Mouse (Mus musculus) midbrain, embryonic 14.5 days (tissue): ENCODE data around the gene Snrnp40. TPM values are rescaled to one million over a fixed set of nuclear protein-coding genes. Genes with fewer than 3 reads are reported as not detected.

Source experiments
- ATAC-seq: fragments of 200-750 bp; cut with Nextera tagmentation; 2 replicates; pipeline ENCODE4 v1.8.0; 2017; ENCODE audit warnings: moderate number of reproducible peaks, moderate library complexity; ENCODE audit not compliant: low FRiP score, low TSS enrichment
- DNase-seq: peaks from one replicate; pipeline ENCODE4 v3.0.0-alpha.2; 2015
- H3K27ac ChIP-seq: fragments of 300-500 bp; sonication (generic); replicated peaks from 2 replicates; pipeline ENCODE4 v1.5.1; 2014; ENCODE audit warnings: mild to moderate bottlenecking, low read depth, low read length, moderate library complexity
- H3K27me3 ChIP-seq: fragments of 300-500 bp; sonication (generic); 2 replicates; pipeline ENCODE4 v1.6.1; 2014; ENCODE audit warnings: low read length, control low read depth, mixed read lengths; ENCODE audit not compliant: control insufficient read depth, insufficient read depth
- H3K36me3 ChIP-seq: fragments of 300-500 bp; sonication (generic); 2 replicates; pipeline ENCODE4 v1.6.1; 2014; ENCODE audit warnings: low read length, control low read depth; ENCODE audit not compliant: control insufficient read depth, insufficient read depth
- H3K4me1 ChIP-seq: fragments of 300-500 bp; sonication (generic); 2 replicates; pipeline ENCODE4 v1.6.1; 2014; ENCODE audit warnings: mild to moderate bottlenecking, antibody characterized with exemption, low read length, control low read depth; ENCODE audit not compliant: control insufficient read depth, insufficient read depth
- H3K4me2 ChIP-seq: fragments of 300-500 bp; sonication (generic); 2 replicates; pipeline ENCODE4 v1.6.1; 2014; ENCODE audit warnings: mild to moderate bottlenecking, low read length, moderate library complexity
- H3K4me3 ChIP-seq: fragments of 300-500 bp; sonication (generic); replicated peaks from 2 replicates; pipeline ENCODE4 v1.5.1; 2014; ENCODE audit warnings: low read depth, low read length
- H3K9ac ChIP-seq: fragments of 300-500 bp; sonication (generic); replicated peaks from 2 replicates; pipeline ENCODE4 v1.6.1; 2014; ENCODE audit warnings: mild to moderate bottlenecking, low read length, moderate library complexity
- H3K9me3 ChIP-seq: fragments of 300-500 bp; sonication (generic); 2 replicates; pipeline ENCODE4 v1.6.1; 2016; ENCODE audit warnings: low read length, control low read depth, mixed read lengths; ENCODE audit not compliant: control insufficient read depth
- WGBS: fragments of 180-500 bp; shearing (Covaris S2); extraction: QIAGEN DNeasy Blood & Tissue Kit; methylation state at CpG from one replicate; pipeline ENCODE4 v1.1.7; 2014; 5-methylcytosine and 5-hydroxymethylcytosine counted together
- polyA plus RNA-seq: library from polyadenylated mRNA; unstranded; fragments of >200 nt; fragmentation: Nextera tagmentation; extraction: Ambion mirVana; gene quantifications from 2 replicates; pipeline ENCODE4 v1.2.1, GENCODE M21; 2014

Gene Snrnp40
- polyA plus RNA-seq: 98.8 and 113 TPM in 2 replicates

DNA sequence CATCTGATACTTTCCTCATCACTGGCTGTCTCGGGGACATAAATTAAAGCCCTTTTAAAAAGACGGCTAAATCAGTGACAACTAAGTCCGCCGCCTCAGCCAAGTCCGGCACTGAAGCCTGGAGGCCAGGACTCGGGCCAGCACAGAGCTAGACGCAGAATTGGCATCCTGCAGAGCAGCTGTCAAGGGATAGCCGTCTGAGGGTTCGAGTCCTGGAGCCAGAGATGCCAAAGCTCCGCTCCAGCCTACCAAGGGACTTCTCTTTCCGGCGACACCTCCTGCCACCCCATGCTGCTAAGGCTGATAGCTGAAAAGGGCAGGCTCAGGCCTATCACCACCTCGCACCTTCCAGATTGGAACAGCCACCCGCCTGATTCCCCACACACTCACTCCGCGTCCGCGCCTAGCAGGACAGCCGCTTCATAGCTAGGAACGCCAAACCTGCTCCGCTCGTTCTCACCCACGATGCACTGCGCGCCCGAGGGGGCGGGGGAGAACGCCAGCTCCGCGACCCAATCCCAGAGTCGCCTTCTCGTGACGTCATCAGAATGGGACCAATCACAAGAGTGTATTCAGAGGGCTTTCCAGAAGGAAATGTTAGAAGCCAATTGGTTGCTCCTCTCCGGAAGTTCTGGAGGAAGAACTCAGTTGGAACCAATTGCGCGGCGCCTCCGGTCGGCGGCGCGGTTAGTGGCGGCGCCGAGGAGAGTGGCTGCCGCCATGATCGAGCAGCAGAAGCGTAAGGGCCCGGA lies at the start of gene Snrnp40, which contains the start of gene Zcchc17:
Gene Snrnp40, plus strand, starts transcription at position 647 of the 752 bp plus-strand sequence.
Gene Zcchc17, minus strand, starts transcription at position 458 of the 752 bp plus-strand sequence.
- Histone ChIP-seq H3K4me3 (peak within 1 kb of the TSS; percentile 68), H3K4me1 (peaks cover 17% of the 10 kb centered on the region), H3K27me3 (no peaks in the 10 kb centered on the region), H3K9me3 (no peaks in the 10 kb centered on the region), H3K9ac (peak within 1 kb of the TSS; percentile 79), H3K4me2 (peak within 1 kb of the TSS; percentile 87), H3K27ac (peak within 1 kb of the TSS; percentile 82), H3K36me3 (peaks cover 21% of the 10 kb centered on the region)
- ATAC-seq (peak; percentile 99), DNase-seq (peak; percentile 100)
- WGBS: under 1% methylated on average over 49 of the region's 49 CpGs

DNA sequence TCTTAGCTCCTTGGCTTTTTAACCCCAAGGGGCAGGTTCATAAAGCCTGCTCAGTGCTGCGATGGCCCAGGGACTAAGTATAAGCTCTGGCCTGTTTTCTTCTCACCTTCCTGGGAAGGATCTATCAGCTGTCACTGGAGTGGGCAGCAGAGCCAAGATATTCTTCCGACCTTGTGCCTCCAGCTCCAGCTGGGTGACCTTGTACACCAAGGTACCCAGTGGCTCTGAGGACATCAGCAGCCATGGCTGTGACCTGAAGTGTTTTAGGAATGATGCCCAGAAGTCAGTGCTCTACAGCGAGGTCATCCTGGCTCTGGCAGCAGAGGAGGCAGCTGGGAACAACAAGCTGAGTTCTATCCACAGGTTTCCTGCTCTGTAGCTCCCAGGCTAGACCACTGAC lies 47.4 kb upstream of the Snrnp40 start:
- Histone ChIP-seq H3K9me3 (no peaks in the 10 kb centered on the region), H3K4me2 (no peak overlapping the region), H3K27ac (no peak overlapping the region), H3K36me3 (peaks cover 46% of the 10 kb centered on the region), H3K4me3 (no peak overlapping the region), H3K27me3 (peaks cover 14% of the 10 kb centered on the region; the same call in 1 of the 2 replicates), H3K9ac (no peak overlapping the region), H3K4me1 (peaks cover 11% of the 10 kb centered on the region; the same call in 1 of the 2 replicates)
- ATAC-seq (no peak), DNase-seq (no peak)
- 93% methylated on average over 3 of the region's 3 CpGs for WGBS

DNA sequence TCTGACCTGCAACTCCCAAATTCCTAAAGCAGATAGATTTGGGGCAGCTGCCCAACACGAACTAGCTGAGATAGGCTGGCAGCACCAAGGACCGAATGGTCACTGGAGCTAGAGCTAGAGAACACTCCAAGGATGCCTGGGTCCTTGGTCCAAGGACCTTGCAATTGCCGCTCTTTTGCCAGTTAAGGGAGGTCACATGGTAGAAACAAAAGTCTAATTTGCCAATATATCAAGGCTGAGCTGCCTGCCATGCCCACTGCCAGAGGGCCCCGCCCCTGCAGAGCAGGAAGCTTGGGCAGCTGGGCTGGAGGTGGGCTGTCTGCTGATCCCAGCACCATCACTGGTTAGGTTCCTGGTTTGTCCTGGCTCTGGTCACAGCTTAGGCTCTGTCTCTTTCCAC lies 46.4 kb upstream of the Snrnp40 start:
- no peak for ATAC-seq
- Histone ChIP-seq H3K27ac (no peak overlapping the region), H3K9me3 (no peaks in the 10 kb centered on the region), H3K27me3 (peaks cover 11% of the 10 kb centered on the region; the same call in 1 of the 2 replicates), H3K4me1 (peaks cover 6% of the 10 kb centered on the region; the same call in 1 of the 2 replicates), H3K4me2 (no peak overlapping the region), H3K4me3 (no peak overlapping the region), H3K9ac (no peak overlapping the region), H3K36me3 (peaks cover 51% of the 10 kb centered on the region)
- DNase-seq: no peak
- 90% methylated on average over 4 of the region's 4 CpGs for WGBS

DNA sequence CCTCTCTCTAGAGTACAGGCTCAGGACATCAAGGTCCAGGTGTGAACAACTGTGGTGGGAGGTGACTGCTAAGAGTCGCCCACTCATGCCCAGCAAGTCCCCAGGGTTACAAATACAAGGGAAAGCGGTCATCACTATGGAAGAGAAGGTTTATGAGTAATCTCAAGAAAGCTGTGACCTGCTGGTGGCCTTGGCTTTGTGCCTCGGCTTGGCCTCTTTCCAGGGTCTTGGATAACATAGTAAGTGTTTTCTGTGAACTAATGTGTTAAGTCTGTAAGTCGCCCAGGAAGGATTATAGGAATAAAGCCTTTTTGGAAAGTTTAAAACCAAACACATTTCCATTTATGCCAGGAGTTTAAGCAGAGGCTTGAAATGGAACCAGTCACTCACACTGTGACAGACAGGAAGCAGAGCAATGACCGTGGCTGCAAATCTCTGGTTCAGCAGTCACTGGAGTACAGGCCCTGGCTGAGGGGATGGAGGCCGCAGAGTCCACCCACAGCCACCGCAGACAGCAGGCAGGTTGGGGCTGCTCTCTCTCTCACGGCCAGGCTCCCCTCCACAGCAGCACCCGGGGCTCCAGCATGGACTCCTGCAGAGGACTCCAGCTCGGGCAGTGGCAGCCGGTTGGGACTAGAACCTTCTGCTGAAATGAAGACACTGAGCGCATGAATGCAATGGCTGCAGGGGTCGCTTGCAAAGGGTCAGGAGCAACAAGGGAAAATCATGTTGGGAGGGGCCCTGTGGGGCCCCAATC lies 44.0 kb upstream of the Snrnp40 start:
- Histone ChIP-seq H3K9me3 (no peaks in the 10 kb centered on the region), H3K27ac (no peak overlapping the region), H3K4me1 (no peaks in the 10 kb centered on the region), H3K4me3 (no peak overlapping the region), H3K4me2 (no peak overlapping the region), H3K36me3 (peaks cover 62% of the 10 kb centered on the region), H3K27me3 (no peaks in the 10 kb centered on the region), H3K9ac (no peak overlapping the region)
- ATAC-seq: no peak
- 75% methylated on average over 13 of the region's 13 CpGs for WGBS
- DNase-seq: no peak

- 77% methylated on average over 10 of the region's 10 CpGs for WGBS
- H3K36me3 ChIP-seq: peaks cover 65% of the 10 kb centered on the region
- ATAC-seq: no peak
These were observed 43.2 kb upstream of the Snrnp40 start for GRCm38 (mm10) chr4:130316691-130317090.

GRCm38 (mm10) chr4:130318122-130318521 lies 41.8 kb upstream of the Snrnp40 start:
- no peak overlapping the region for H3K4me2 ChIP-seq
- DNase-seq (no peak), ATAC-seq (no peak)
- H3K27ac ChIP-seq: no peak overlapping the region
- peaks cover 72% of the 10 kb centered on the region for H3K36me3 ChIP-seq
- no peak overlapping the region for H3K9ac ChIP-seq
- no peaks in the 10 kb centered on the region for H3K4me1 ChIP-seq
- H3K4me3 ChIP-seq: no peak overlapping the region
- no peaks in the 10 kb centered on the region for H3K9me3 ChIP-seq
- 67% methylated on average over 3 of the region's 3 CpGs for WGBS
- no peaks in the 10 kb centered on the region for H3K27me3 ChIP-seq

More at GRCm38 (mm10) chr4:130316691-130317090, 43.2 kb upstream of the Snrnp40 start:
- no peak for DNase-seq
- H3K4me2 ChIP-seq: no peak overlapping the region
- H3K9me3 ChIP-seq: no peaks in the 10 kb centered on the region
- no peak overlapping the region for H3K4me3 ChIP-seq
- no peaks in the 10 kb centered on the region for H3K4me1 ChIP-seq
- H3K27ac ChIP-seq: no peak overlapping the region
- no peaks in the 10 kb centered on the region for H3K27me3 ChIP-seq
- no peak overlapping the region for H3K9ac ChIP-seq

GRCm38 (mm10) chr4:130319564-130319963 lies 40.4 kb upstream of the Snrnp40 start:
- Histone ChIP-seq H3K27me3 (no peaks in the 10 kb centered on the region), H3K9ac (no peak overlapping the region), H3K4me1 (no peaks in the 10 kb centered on the region), H3K4me2 (no peak overlapping the region), H3K36me3 (peaks cover 72% of the 10 kb centered on the region), H3K27ac (no peak overlapping the region), H3K9me3 (no peaks in the 10 kb centered on the region), H3K4me3 (no peak overlapping the region)
- WGBS: 87% methylated on average over 7 of the region's 7 CpGs
- no peak for ATAC-seq
- DNase-seq: no peak

GRCm38 (mm10) chr4:130321640-130322039 lies 38.3 kb upstream of the Snrnp40 start:
- no peaks in the 10 kb centered on the region for H3K9me3 ChIP-seq
- no peak overlapping the region for H3K27ac ChIP-seq
- peaks cover 71% of the 10 kb centered on the region for H3K36me3 ChIP-seq
- 95% methylated on average over 7 of the region's 7 CpGs for WGBS
- ATAC-seq: no peak
- no peak overlapping the region for H3K4me2 ChIP-seq
- no peak overlapping the region for H3K4me3 ChIP-seq
- no peak overlapping the region for H3K9ac ChIP-seq
- DNase-seq: no peak
- no peaks in the 10 kb centered on the region for H3K4me1 ChIP-seq
- no peaks in the 10 kb centered on the region for H3K27me3 ChIP-seq
